Mouse (Mus musculus) megakaryocyte, adult 5-6 weeks (primary cell): Measurements from ENCODE around the gene Scnn1b. TPM values are rescaled to one million over a fixed set of nuclear protein-coding genes. Genes with fewer than 3 reads are reported as not detected.

Experiments used
- ATAC-seq: 2 replicates; pipeline ENCODE4 v1.8.0; 2016; ENCODE audit warnings: mild to moderate bottlenecking, inconsistent platforms; ENCODE audit not compliant: poor library complexity, severe bottlenecking
- total RNA-seq, 2 experiments: library from RNA; stranded (forward) in 1 of 2; stranded (reverse) in 1 of 2; fragments of 153-499, 151-499 nt in 1 of 2; fragments of 221-1000, 200-1000 nt in 1 of 2; gene quantifications; 2 replicates each; pipeline versions ENCODE4 v1.2.3 to v1.2.4; 2015 to 2017

Gene Scnn1b
- total RNA-seq, 2 experiments from 2014 or later, result not detected

DNA sequence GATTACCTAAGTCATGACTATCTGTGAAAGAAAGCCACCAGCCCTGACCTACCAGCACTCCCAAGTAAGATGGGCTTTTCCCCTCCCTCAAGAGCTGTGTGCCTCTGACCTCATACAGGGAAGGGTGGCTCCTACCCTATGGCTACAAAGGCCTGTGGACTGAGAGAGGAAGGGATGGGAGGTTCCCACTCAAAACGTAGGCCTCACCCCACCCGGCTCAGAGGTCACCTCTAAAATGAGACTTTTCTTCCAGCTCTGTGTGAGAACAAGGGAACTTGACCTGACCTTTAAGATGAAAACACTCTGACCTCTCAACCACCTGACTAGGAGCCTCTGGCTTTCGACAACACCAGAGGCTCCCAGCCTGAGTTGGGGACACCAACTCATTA is 97.7 kb downstream of the Scnn1b start:
- ATAC-seq, result no peak

- ATAC-seq, result no peak
Observed at GRCm38 (mm10) chr7:121963883-121964398, 99.1 kb downstream of the Scnn1b start.

- peak; percentile 82 for ATAC-seq
Observed at GRCm38 (mm10) chr7:121966169-121966568, 101.3 kb downstream of the Scnn1b start.

Other genes starting within 250 kb of the Scnn1b start
- 4.7 and 5.3 TPM in 2 replicates for gene Usp31, start 157.8 kb upstream of the Scnn1b start, total RNA-seq (2015)
- 4.0 and 4.5 TPM in 2 replicates for gene Usp31, start 157.8 kb upstream of the Scnn1b start, total RNA-seq (2017)
- not detected in 2 replicates for gene Scnn1g, start 130.6 kb upstream of the Scnn1b start, total RNA-seq (2015)
- gene Scnn1g, start 130.6 kb upstream of the Scnn1b start, total RNA-seq (2017), result not detected in 2 replicates
- 7.6 and 7.7 TPM in 2 replicates for gene Cog7, start 116.7 kb downstream of the Scnn1b start, total RNA-seq (2015)
- gene Cog7, start 116.7 kb downstream of the Scnn1b start, total RNA-seq (2017), result 7.8 and 8.3 TPM in 2 replicates
- 3.9 and 5.2 TPM in 2 replicates for gene Gga2, start 156.2 kb downstream of the Scnn1b start, total RNA-seq (2015)
- gene Gga2, start 156.2 kb downstream of the Scnn1b start, total RNA-seq (2017), result 3.4 and 5.1 TPM in 2 replicates
- gene Ubfd1, start 202.1 kb downstream of the Scnn1b start, total RNA-seq (2015), result 14.3 and 16.3 TPM in 2 replicates
- gene Ubfd1, start 202.1 kb downstream of the Scnn1b start, total RNA-seq (2017), result 14.4 and 15.0 TPM in 2 replicates
- gene Ears2, start 202.2 kb downstream of the Scnn1b start, total RNA-seq (2015), result 1.0 and 1.5 TPM in 2 replicates
- 0.98 and 1.3 TPM in 2 replicates for gene Ears2, start 202.2 kb downstream of the Scnn1b start, total RNA-seq (2017)
- 128 and 133 TPM in 2 replicates for gene Ndufab1, start 236.8 kb downstream of the Scnn1b start, total RNA-seq (2015)
- 36.2 and 69.0 TPM in 2 replicates for gene Ndufab1, start 236.8 kb downstream of the Scnn1b start, total RNA-seq (2017)